Mouse (Mus musculus): ENCODE results near the gene Sorcs2. TPM values are rescaled to one million over a fixed set of nuclear protein-coding genes. Genes with fewer than 3 reads are reported as not detected.

Sorcs2 gene
- total RNA-seq, 2 experiments from 2014 or later: 8.2 to 11.0 TPM

DNA sequence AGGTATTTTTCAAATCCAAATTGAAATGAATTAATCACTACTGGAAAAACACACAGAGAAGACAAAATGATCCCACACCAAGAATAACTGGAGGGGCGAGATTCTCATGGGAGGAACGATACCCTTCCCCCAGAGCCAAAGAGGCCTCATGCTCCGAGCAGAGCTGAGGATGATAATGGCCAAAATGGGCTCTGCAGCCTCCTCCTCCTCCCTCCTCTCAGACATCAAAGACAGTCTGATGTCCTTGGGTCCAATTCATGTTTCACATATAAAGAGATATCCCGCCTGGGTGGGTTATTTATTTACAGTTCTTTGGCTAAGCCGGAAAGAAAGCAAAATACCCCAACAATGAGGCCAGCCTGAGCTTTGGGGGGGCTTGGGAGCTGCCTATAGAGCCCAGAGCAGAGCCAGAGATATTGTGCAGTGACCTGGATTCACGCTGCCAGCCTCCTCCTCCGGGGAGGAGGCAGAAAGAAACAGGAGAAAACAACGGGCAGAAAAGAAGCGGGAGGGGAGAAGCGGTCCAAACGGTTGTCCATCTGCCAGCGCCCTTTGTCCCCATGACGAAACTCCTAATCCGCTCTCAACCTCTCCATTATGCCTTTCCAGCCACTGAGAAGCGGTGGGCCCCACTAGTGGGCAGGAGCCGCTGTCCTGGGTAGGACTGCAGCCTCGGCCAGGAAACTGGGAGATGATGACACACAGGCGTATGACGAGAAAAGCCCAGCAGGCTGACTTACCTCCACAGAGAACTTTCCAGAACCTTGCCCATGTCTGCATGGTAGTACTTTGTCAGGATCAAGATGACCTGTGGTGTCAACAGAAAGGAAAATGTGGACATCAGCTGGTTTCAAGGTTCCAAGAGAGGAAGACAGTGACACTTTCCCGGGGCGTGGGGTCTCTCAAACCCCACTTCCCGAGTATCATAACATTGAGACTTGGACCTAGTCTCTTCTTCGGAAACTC, 169.3 kb downstream of the Sorcs2 start:
- no peak for DNase-seq

- DNase-seq: no peak
Observed at GRCm38 (mm10) chr5:36226296-36226695, 171.6 kb downstream of the Sorcs2 start.

GRCm38 (mm10) chr5:36225855-36226254, 172.1 kb downstream of the Sorcs2 start:
- no peak for DNase-seq

DNA sequence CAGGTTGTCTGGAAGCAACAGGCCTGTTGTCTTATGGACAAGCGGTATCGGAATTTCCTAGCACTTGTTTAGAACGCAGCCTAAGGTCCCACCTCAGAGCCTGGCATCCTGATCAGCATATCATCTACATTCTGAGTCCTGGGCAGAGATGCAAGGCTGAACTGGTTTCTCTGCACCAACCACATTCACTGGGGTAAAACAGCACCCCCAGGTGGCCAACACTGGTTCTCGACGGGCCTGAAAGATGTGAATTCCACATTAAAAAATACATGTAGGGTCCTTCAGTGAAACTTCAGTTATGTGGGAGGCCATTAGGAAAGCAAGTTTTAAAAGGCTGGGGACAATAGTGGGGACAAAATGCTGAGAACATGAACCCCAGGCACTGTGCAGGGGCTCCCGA, 174.2 kb downstream of the Sorcs2 start:
- DNase-seq: peak in 1 of 2 experiments; percentile 57

DNA sequence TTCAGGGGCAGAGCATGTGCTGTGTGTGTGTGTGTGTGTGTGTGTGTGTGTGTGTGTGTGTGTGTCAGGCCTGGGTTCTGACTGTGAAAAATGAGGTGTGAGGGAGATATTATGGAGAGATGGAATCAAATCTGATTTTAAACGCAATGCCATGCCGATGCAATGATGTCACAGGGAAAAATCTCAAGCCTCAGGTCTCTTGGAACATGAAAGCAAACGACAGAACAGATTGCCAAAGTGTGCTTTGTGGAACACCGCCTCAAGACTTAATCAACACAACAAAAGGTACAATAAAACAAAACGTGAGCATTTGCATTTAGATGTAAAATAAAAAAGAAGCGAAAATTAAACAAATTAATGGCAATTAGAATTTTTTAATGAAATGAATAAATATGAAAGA, 177.3 kb downstream of the Sorcs2 start:
- DNase-seq: no peak

GRCm38 (mm10) chr5:36220105-36220504, 177.8 kb downstream of the Sorcs2 start:
- DNase-seq: no peak

DNA sequence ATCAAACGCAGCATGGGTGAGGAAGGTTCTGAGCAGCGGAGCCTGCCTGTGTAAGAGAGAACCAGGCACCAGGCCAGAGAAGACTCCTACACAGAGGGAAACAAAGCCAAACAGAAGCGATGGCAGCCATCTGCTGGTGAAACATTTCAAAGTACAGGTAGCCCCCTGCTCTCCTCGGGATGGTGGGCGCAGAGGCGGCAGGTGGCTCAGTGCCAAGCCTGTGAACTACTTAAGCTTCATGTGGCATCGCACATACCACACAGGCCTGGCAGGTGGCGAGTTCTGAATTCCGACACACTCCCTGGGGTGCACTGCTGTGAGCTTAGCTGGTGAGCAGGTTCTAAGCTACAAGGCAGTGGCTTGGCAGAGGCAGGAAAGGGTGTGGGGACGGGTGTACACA, 184.6 kb downstream of the Sorcs2 start:
- no peak for DNase-seq

DNA sequence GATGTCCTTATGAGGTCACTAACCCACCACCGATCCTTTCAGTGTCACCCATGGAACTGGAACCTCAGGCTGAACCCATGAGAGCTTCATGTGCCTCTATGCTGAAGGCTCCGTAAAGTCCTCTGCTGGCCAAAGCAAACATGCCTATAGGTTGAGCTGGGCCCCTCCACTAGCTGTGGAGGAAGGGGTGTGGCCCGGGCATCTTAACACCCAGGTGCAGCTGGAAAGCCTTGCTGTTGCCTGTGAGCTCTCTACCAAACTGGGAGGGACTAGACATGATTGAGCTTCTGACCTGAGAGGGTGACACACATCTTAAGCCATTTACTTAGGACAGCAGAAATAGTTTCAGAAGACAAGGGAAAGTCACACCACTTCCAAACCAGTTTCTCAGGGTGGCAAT, 189.1 kb downstream of the Sorcs2 start:
- DNase-seq: no peak

GRCm38 (mm10) chr5:36205397-36205796, 192.5 kb downstream of the Sorcs2 start:
- DNase-seq: no peak

DNA sequence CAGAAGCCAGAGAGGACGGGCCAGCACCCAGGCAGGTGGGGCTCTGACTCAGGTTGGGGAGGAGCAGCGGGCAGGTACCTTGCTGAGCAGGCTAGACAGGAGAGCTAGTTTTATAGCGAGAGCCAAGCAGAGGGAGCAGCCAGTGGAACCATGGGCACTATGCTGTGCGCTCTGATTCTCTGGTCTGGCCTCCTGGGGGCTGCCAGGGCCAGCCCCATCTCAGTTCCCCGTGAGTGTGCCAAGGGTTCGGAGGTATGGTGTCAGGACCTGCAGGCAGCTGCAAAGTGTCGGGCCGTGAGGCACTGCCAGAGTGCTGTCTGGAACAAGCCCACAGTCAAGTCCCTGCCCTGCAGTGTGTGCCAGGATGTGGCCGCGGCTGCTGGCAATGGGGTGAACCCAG, 194.0 kb downstream of the Sorcs2 start, which contains the start of gene Psapl1:
Gene Psapl1 (plus strand): TSS at position 106 of the 400 bp plus-strand sequence.
- peak in 1 of 2 experiments; percentile 35 for DNase-seq

DNA sequence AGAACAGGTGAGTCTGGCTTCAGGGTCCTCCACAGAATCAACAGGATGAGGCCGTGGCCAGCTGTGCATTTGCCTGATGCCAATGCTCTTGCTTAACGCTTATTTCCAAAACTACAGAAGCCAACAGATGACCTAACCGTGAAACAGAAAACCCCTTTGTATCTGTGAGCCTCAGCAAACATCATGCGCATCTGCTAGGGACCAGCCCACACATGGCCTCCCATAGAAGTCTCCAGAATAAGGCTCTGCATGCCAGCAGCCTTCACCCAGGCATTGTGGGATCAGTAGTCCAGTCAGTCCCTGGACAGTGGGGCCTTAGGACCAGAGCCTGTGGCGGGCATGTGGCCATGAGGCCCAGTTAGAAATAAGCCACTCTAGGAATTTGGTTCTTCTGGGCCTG, 194.5 kb downstream of the Sorcs2 start:
- DNase-seq: no peak

DNA sequence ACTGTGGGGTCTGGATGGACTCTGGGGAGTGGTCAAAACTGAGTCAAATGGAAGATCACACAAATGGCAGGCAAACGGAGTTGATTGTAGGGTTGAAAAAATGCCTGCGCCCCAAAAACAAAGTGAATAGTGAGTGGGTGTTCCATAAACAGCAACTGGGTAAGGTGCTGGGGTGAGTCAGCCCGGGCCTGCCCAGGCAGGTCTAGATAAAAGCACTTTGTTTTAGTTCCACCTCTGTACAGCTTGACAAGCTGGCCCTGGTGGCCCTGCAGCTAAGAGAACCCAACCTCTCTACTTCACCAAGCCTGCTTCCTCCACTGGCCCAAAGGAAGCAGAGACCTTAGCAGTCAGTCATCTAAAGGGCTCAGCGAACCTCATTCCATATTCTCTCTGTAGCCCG, 195.2 kb downstream of the Sorcs2 start:
- no peak for DNase-seq

DNA sequence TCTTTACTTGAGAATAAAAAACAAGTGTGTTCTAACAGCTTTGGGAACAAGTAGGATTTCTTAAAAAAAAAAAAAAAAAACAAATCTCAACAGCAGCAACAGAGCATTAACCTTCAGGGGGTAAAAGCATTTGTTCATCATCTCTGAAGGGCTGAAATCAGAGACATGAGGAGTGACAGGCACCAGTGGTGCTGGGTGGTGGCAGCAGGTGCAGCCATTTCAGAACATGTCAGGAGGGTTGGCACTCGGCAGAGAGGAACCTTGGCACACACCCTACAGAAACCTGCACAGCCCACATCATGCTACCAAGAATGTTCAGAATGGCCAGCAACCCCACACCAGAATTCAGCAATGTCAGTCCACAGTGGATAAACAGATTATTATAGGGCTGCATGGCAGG, 198.4 kb downstream of the Sorcs2 start:
- DNase-seq: no peak

GRCm38 (mm10) chr5:36195436-36195835, 202.5 kb downstream of the Sorcs2 start:
- DNase-seq: no peak

DNA sequence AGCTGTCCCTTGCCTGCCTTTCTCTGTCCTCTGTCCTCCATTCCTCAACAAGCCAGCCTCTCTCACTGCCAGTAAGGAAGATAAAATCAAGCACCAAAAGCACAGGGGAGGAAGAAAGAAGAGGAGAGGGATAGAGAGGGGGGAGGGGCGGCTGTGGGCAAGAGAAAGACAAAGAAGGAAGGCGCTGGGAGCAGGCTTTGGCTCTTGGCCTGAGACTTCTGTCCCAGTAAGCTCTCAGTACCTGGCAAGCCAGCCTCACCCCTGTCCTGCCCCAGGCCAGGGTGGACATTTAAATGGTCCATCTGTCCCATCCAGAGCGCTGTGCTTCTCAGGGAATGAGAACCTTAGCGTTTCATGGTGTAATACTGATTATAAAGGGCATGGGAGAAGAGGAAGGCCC, 203.3 kb downstream of the Sorcs2 start:
- no peak for DNase-seq

GRCm38 (mm10) chr5:36192677-36193076, 205.3 kb downstream of the Sorcs2 start:
- DNase-seq: no peak

DNA sequence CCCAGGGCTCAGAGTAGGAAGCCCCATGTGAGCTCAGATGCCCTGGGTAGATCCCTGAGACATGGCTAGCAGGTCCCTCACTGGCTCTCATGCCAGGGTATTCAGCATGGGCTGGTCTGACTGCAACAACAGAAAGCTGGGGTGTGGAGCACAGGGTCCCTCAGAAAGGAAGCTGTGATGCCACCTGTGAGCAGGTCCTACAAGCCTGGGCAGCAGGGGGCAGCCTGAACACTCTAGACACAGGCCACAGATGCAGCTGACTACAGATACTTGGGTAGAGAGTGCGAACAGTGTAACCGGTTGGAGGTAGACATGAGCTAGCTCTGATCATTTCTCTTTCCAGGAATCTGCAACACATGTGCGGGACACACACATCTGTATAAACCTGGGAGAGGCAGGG, 206.1 kb downstream of the Sorcs2 start:
- no peak for DNase-seq

DNA sequence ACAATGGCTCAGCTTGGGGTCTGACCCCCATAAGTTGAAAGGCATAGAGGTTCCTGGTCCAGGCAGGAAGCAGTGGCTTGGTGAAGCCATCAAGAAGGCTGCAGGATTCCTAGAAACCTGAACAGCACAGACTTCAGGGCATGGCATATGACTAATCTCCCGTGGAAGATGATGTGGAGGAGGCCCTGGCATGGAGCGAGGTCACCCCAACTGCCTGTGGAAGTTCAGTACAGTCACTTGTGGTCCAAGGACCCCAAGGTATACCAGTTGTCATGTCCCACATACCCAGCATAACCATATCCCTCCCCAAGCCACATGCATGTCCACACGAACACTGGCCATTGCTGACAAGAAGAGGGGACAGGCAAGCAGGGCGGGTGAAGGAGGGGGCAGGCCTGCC, 206.7 kb downstream of the Sorcs2 start:
- no peak for DNase-seq

GRCm38 (mm10) chr5:36188310-36188709, 209.6 kb downstream of the Sorcs2 start:
- peak; percentile 59 to 66 for DNase-seq

DNA sequence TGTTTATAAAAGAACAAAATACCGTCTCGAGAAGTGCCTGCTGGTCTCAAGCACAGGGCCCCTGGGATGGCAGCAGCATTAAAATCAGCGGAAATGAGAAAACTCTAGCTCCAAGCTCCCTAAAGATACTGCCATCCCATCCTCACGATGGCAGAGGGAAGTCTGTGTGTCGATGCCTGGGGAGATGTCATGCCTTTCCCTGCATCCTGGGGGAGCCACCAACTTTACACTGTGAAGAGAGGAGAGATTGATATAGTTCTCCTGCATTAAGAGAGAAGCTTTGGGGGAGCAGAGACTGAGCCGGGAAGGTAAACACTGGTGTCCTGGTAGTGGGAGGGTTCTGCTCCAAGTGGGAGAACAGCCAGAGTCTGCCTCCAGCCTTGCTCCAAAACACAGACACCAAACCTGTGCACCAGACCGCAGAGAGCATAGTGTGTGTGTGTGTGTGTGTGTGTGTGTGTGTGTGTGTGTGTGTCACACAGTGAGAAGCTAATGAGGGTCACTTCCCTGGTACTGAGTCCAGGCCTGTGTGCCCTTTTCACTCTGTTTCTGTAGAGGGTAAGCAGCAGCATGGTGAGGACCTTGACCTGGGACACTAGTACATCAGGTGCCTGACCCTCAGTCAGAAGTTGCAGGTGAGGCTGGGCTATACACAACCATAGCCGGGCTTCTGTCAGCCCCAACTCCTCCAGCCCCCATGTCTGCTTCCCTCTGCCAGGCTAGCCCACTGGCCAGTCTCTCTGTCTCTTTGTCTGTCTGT, 211.5 kb downstream of the Sorcs2 start:
- DNase-seq: no peak

- no peak for DNase-seq
Observed at GRCm38 (mm10) chr5:36182326-36182725, 215.6 kb downstream of the Sorcs2 start.

DNA sequence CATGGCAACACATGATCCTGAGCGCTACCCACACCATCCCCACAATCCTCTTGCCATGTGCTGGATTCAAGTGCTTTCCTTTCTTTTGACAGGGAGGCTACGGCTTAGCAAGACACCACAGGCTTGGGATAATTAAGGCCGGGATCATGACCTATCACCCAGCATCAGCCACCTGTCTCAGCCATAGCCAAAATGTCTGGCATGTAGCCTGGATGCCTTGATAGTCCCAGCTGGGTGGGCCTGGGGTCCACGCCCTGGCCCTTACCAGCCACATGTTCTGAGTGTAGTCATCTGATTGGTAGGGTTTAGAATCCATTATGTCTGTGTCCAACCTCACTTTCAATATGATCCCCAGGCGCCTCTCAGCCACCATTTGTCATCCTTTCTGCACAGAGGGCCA, 218.2 kb downstream of the Sorcs2 start:
- DNase-seq: no peak

GRCm38 (mm10) chr5:36178785-36179184, 219.2 kb downstream of the Sorcs2 start:
- no peak for DNase-seq

Data from heart, adult 18-20 months (tissue).